Mouse (Mus musculus): ENCODE results near the gene Tmem50a. TPM values are rescaled to one million over a fixed set of nuclear protein-coding genes. Genes with fewer than 3 reads are reported as not detected.

Gene Tmem50a
- polyA plus RNA-seq (2015; fragmentation: Nextera tagmentation; extraction: Ambion mirVana) = 146 and 155 TPM in 2 replicates

- H3K4me3 ChIP-seq (ENCODE audit: low read length) = peak within 1 kb of the TSS; percentile 89
- under 1% methylated on average over 25 of the region's 25 CpGs for WGBS
- no peaks in the 10 kb centered on the region for H3K9me3 ChIP-seq (ENCODE audit: control insufficient read depth, low read length)
- peak; percentile 94 for ATAC-seq
- H3K9ac ChIP-seq (ENCODE audit: low read depth, low read length) = peak within 1 kb of the TSS; percentile 88
- H3K27ac ChIP-seq (ENCODE audit: low read length) = peak within 1 kb of the TSS; percentile 96
- peaks cover 9% of the 10 kb centered on the region for H3K4me1 ChIP-seq (ENCODE audit: control insufficient read depth, insufficient read depth, low read length)
- no peaks in the 10 kb centered on the region for H3K27me3 ChIP-seq (replicated peaks; ENCODE audit: control insufficient read depth, insufficient read depth, low read length)
- peak within 1 kb of the TSS; percentile 47 for H3K4me2 ChIP-seq (ENCODE audit: low read depth, low read length)
- H3K36me3 ChIP-seq (ENCODE audit: control insufficient read depth, insufficient read depth, low read length) = peaks cover 4% of the 10 kb centered on the region; the same call in 1 of the 2 replicates
Measured at GRCm38 (mm10) chr4:134914864-134915209, at the start of gene Tmem50a. TSS of gene Tmem50a (minus strand) at chr4:134915024.

- Histone ChIP-seq H3K4me2 (ENCODE audit: low read depth, low read length) (peak overlapping the region; percentile 35), H3K9ac (ENCODE audit: low read depth, low read length) (0 out of 2 replicates have a peak overlapping the region, but pooled peaks have one; percentile 11), H3K27me3 (replicated peaks; ENCODE audit: control insufficient read depth, insufficient read depth, low read length) (no peaks in the 10 kb centered on the region), H3K36me3 (ENCODE audit: control insufficient read depth, insufficient read depth, low read length) (no peaks in the 10 kb centered on the region), H3K4me3 (ENCODE audit: low read length) (0 out of 2 replicates have a peak overlapping the region, but pooled peaks have one; percentile 20), H3K27ac (ENCODE audit: low read length) (no peak overlapping the region; the same call in 1 of the 2 replicates), H3K4me1 (ENCODE audit: control insufficient read depth, insufficient read depth, low read length) (peaks cover 6% of the 10 kb centered on the region; the same call in 1 of the 2 replicates), H3K9me3 (ENCODE audit: control insufficient read depth, low read length) (no peaks in the 10 kb centered on the region)
- no peak for ATAC-seq
- WGBS = 24% methylated on average over 19 of the region's 19 CpGs
Measured at GRCm38 (mm10) chr4:134963021-134963776, 48.4 kb upstream of the Tmem50a start.

DNA sequence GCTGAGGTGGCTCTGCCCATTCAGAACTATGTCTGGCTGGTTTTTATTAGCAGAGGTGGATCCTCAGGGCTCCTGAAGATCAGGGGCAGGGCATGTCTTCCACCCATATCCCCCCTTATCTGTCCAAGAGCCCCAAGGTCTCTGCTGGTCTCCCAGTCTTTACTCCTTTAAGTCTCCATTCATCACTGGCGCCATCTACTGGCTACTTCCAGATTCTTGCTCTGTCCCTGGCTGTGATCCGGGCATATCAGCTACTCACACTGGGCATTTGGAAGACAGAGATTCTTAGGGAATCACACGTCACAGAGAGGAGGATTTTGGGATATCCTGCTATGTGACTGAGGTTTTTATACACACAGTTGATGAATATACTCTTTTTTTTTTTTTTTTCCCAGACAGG, 41.5 kb upstream of the Tmem50a start:
- Histone ChIP-seq H3K27me3 (replicated peaks; ENCODE audit: control insufficient read depth, insufficient read depth, low read length) (no peaks in the 10 kb centered on the region), H3K9ac (ENCODE audit: low read depth, low read length) (no peak overlapping the region), H3K36me3 (ENCODE audit: control insufficient read depth, insufficient read depth, low read length) (no peaks in the 10 kb centered on the region), H3K4me1 (ENCODE audit: control insufficient read depth, insufficient read depth, low read length) (peaks cover 7% of the 10 kb centered on the region), H3K9me3 (ENCODE audit: control insufficient read depth, low read length) (no peaks in the 10 kb centered on the region), H3K4me3 (ENCODE audit: low read length) (no peak overlapping the region), H3K27ac (ENCODE audit: low read length) (peak overlapping the region; percentile 18; the same call in 1 of the 2 replicates), H3K4me2 (ENCODE audit: low read depth, low read length) (no peak overlapping the region)
- ATAC-seq = peak; percentile 56
- WGBS = 28% methylated on average over 3 of the region's 3 CpGs

DNA sequence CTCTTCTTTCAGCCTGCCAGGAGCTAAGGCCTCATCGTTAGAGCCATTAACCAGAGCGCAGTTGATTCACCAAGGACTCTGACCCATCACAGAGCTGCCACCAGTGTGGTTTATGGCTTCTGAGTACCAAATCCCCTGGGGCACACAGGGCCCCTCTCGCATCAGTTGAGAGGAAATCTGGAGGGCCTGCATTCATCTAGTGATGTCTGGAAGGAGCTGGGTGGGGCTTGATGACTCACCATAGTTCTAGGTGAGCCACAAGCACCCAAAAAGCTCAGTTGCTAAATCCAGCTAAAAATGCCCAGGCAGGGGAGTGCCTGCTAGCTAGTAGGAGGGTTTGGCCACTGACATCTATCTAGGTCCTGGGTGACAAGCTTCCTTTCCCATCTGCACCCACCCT, 41.0 kb upstream of the Tmem50a start:
- H3K9ac ChIP-seq (ENCODE audit: low read depth, low read length) = no peak overlapping the region
- ATAC-seq = peak; percentile 84
- peak overlapping the region; percentile 18; the same call in 1 of the 2 replicates for H3K27ac ChIP-seq (ENCODE audit: low read length)
- 42% methylated on average over 3 of the region's 3 CpGs for WGBS
- no peaks in the 10 kb centered on the region for H3K9me3 ChIP-seq (ENCODE audit: control insufficient read depth, low read length)
- H3K27me3 ChIP-seq (replicated peaks; ENCODE audit: control insufficient read depth, insufficient read depth, low read length) = no peaks in the 10 kb centered on the region
- H3K4me2 ChIP-seq (ENCODE audit: low read depth, low read length) = no peak overlapping the region
- peaks cover 8% of the 10 kb centered on the region for H3K4me1 ChIP-seq (ENCODE audit: control insufficient read depth, insufficient read depth, low read length)
- H3K36me3 ChIP-seq (ENCODE audit: control insufficient read depth, insufficient read depth, low read length) = no peaks in the 10 kb centered on the region
- no peak overlapping the region for H3K4me3 ChIP-seq (ENCODE audit: low read length)

- Histone ChIP-seq H3K27ac (ENCODE audit: low read length) (no peak overlapping the region), H3K9ac (ENCODE audit: low read depth, low read length) (no peak overlapping the region), H3K27me3 (replicated peaks; ENCODE audit: control insufficient read depth, insufficient read depth, low read length) (no peaks in the 10 kb centered on the region), H3K4me3 (ENCODE audit: low read length) (no peak overlapping the region), H3K4me2 (ENCODE audit: low read depth, low read length) (no peak overlapping the region), H3K36me3 (ENCODE audit: control insufficient read depth, insufficient read depth, low read length) (no peaks in the 10 kb centered on the region), H3K9me3 (ENCODE audit: control insufficient read depth, low read length) (no peaks in the 10 kb centered on the region), H3K4me1 (ENCODE audit: control insufficient read depth, insufficient read depth, low read length) (peaks cover 14% of the 10 kb centered on the region)
- 94% methylated on average over 2 of the region's 2 CpGs for WGBS
- no peak for ATAC-seq
Measured at GRCm38 (mm10) chr4:134955196-134955595, 40.4 kb upstream of the Tmem50a start.

DNA sequence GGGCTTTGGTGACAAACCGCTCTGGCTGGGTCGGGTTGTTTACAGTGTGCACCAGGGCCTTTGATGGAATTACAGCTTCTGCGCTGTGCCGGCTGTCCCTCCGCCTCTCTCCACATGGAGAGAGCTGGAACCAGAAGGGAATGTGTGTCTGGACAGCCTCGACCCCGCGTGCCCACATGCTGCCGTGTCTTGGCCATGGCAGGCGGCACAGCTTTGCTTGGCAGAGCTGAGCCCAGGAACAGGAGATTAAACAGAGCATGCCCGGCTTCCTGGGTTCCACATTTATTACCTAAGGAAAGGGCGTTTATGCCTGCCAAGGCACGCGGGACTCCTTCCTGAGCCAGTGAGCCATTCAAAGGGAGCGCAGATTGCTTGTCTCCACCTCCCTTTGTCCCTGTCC, 39.6 kb upstream of the Tmem50a start:
- no peak for ATAC-seq

GRCm38 (mm10) chr4:134950518-134951091, 35.8 kb upstream of the Tmem50a start:
- ATAC-seq = peak; percentile 81
- 12% methylated on average over 11 of the region's 11 CpGs for WGBS
- no peaks in the 10 kb centered on the region for H3K36me3 ChIP-seq (ENCODE audit: control insufficient read depth, insufficient read depth, low read length)
- H3K4me1 ChIP-seq (ENCODE audit: control insufficient read depth, insufficient read depth, low read length) = peaks cover 12% of the 10 kb centered on the region
- peak overlapping the region; percentile 31 for H3K27ac ChIP-seq (ENCODE audit: low read length)
- no peak overlapping the region for H3K4me3 ChIP-seq (ENCODE audit: low read length)
- no peaks in the 10 kb centered on the region for H3K27me3 ChIP-seq (replicated peaks; ENCODE audit: control insufficient read depth, insufficient read depth, low read length)
- no peaks in the 10 kb centered on the region for H3K9me3 ChIP-seq (ENCODE audit: control insufficient read depth, low read length)
- 0 out of 2 replicates have a peak overlapping the region, but pooled peaks have one; percentile 12 for H3K4me2 ChIP-seq (ENCODE audit: low read depth, low read length)
- peak overlapping the region; percentile 48; the same call in 1 of the 2 replicates for H3K9ac ChIP-seq (ENCODE audit: low read depth, low read length)

More for the DNA sequence above, 39.6 kb upstream of the Tmem50a start:
- no peaks in the 10 kb centered on the region for H3K36me3 ChIP-seq (ENCODE audit: control insufficient read depth, insufficient read depth, low read length)
- H3K4me3 ChIP-seq (ENCODE audit: low read length) = no peak overlapping the region
- H3K9me3 ChIP-seq (ENCODE audit: control insufficient read depth, low read length) = no peaks in the 10 kb centered on the region
- no peak overlapping the region for H3K4me2 ChIP-seq (ENCODE audit: low read depth, low read length)
- H3K4me1 ChIP-seq (ENCODE audit: control insufficient read depth, insufficient read depth, low read length) = peaks cover 14% of the 10 kb centered on the region
- H3K27ac ChIP-seq (ENCODE audit: low read length) = no peak overlapping the region
- 12% methylated on average over 15 of the region's 15 CpGs for WGBS
- H3K9ac ChIP-seq (ENCODE audit: low read depth, low read length) = 0 out of 2 replicates have a peak overlapping the region, but pooled peaks have one; percentile 8
- no peaks in the 10 kb centered on the region for H3K27me3 ChIP-seq (replicated peaks; ENCODE audit: control insufficient read depth, insufficient read depth, low read length)

DNA sequence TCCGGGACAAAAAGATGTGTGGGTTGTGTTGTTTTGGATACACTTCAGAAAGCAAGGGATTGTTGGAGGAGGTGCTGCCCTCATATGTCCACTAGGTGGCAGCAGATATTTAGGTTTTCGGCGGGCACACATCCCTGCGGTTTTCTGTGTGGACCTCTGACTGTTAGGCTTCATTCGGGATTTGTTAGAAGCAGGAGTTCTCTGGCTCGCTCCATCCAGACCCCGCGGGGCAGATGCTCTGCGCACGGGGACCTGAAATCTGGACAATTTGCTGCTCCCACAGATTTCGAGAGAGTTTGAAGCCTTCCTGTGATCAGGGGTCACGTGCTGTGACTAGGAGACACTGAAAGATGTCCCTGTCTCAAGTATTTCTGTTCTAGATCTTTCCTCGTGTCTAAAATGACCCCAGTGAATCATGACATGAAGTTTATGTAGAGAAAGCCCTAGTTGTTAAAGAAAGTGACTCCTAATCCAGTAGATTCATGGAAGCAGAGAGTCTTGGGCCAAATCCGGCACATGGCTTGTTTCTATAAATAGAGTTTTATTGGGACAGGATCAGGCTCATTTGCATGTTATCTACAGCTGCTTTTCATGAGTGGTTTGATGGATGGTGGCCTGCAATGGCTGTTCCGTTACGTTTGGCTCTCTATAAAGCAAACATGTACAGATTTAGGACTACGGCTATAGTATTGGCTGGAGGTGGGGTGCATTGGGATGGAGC, 31.4 kb upstream of the Tmem50a start:
- H3K9me3 ChIP-seq (ENCODE audit: control insufficient read depth, low read length) = no peaks in the 10 kb centered on the region
- H3K9ac ChIP-seq (ENCODE audit: low read depth, low read length) = no peak overlapping the region
- H3K4me1 ChIP-seq (ENCODE audit: control insufficient read depth, insufficient read depth, low read length) = peaks cover 10% of the 10 kb centered on the region
- peak overlapping the region; percentile 50 for H3K4me2 ChIP-seq (ENCODE audit: low read depth, low read length)
- H3K4me3 ChIP-seq (ENCODE audit: low read length) = peak overlapping the region; percentile 31
- WGBS = 7% methylated on average over 17 of the region's 17 CpGs
- no peaks in the 10 kb centered on the region for H3K36me3 ChIP-seq (ENCODE audit: control insufficient read depth, insufficient read depth, low read length)
- H3K27ac ChIP-seq (ENCODE audit: low read length) = no peak overlapping the region
- H3K27me3 ChIP-seq (replicated peaks; ENCODE audit: control insufficient read depth, insufficient read depth, low read length) = peaks cover 17% of the 10 kb centered on the region; the same call in 1 of the 2 replicates
- peak; percentile 45; the same call in 1 of the 2 replicates for ATAC-seq

Data from intestine, embryonic 16.5 days (tissue).